Mouse (Mus musculus) left cerebral cortex, postnatal 14 days (tissue): ENCODE data around the gene Lrr1. TPM values are rescaled to one million over a fixed set of nuclear protein-coding genes. Genes with fewer than 3 reads are reported as not detected.

Source experiments
- DNase-seq, 2 experiments: peaks; one replicate each; pipeline ENCODE4 v3.0.0; 2021 to 2022; ENCODE audit warnings: low spot score in 2 of 2, mixed read lengths in 1 of 2
- intact Hi-C: fragments of 180-260 bp; cut with DNase I; formaldehyde crosslinking; loops from one replicate; pipeline ENCODE4 v1.15.1; 2025
- microRNA-seq, 2 experiments: library from miRNA; unstranded; fragments of <30 nt; microRNA quantifications; one replicate each; pipeline ENCODE4 v1.2.0; 2022
- total RNA-seq, 2 experiments: library from RNA; stranded (reverse); gene quantifications; 2 replicates each; pipeline ENCODE4 v1.2.3; 2021

Gene Lrr1
- total RNA-seq, 2 experiments from 2014 or later, result 0.44 TPM; not detected in 1

DNA sequence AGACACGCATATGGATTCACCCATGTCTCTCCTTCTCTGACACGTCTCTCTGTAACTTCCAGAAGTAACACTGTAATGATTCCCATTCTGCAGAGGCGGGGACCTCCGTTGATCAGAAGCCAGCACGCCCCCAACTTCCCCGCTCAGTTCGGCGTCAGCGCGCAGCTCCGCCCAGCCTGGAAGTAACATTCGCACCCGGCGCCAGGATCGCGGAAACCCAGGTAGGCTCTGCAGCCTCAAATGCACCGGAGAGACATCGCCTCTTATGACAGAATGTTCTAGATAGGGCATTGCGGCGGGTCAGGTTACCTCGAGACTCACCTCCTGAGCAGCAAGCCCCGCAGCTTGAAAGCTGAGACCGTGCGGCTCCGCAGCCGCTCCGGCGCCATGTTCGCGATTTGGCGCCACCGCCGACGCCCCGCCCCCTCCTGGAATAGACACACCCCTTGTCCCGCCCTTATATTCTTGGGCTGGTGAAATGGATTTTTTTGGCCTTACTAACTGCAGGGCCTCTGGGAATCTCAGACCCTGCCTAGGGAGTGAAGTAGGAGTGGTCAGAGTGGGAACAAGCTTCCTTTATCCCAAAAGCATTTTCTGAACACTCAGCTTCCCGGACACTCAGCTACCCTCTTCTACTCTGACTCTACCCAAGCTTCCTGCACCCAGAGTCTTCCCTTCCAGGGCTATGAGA lies 59.3 kb downstream of the Lrr1 start, which contains the start of gene Pole2:
TSS of gene Pole2 (minus strand) at position 420 of the 691 bp plus-strand sequence.
- DNase-seq, result peak; percentile 73 to 84
- intact Hi-C loops, result no loop called here

Small RNA genes within 50 kb of the gene (microRNA-seq; reads per million reads assigned to microRNA genes)
- gene Gm47287 (0 reads per million in 2 experiments), gene Gm47295 (1.3 to 4.0 reads per million in 2 experiments)

Other genes starting within 250 kb of the Lrr1 start
- gene Rps29, start 9.6 kb upstream of the Lrr1 start, total RNA-seq, result 1,000 to 10,000 TPM in 1 of 2 experiments, 100 to 1,000 TPM in 1; 970 to 1,045 TPM
- 100 to 1,000 TPM; 172 to 191 TPM for gene Rpl36al, start 15.3 kb downstream of the Lrr1 start, total RNA-seq
- gene Mgat2, start 15.3 kb downstream of the Lrr1 start, total RNA-seq, result 10 to 100 TPM; 30.7 to 34.9 TPM
- 1 to 10 TPM; 4.9 to 5.6 TPM for gene Gm49383, start 28.3 kb downstream of the Lrr1 start, total RNA-seq
- 1 to 10 TPM; 1.8 to 2.0 TPM for gene Dnaaf2, start 29.6 kb downstream of the Lrr1 start, total RNA-seq
- 1 to 10 TPM; 2.4 to 3.2 TPM for gene Gm49384, start 35.5 kb downstream of the Lrr1 start, total RNA-seq
- under 1 TPM; 0.75 to 0.76 TPM for gene Pole2, start 59.4 kb downstream of the Lrr1 start, total RNA-seq
- gene Klhdc1, start 72.4 kb downstream of the Lrr1 start, total RNA-seq, result 10 to 100 TPM; 17.4 to 21.1 TPM
- gene Klhdc2, start 127.9 kb downstream of the Lrr1 start, total RNA-seq, result 100 to 1,000 TPM; 132 to 136 TPM
- gene Nemf, start 188.4 kb downstream of the Lrr1 start, total RNA-seq, result 10 to 100 TPM; 37.9 to 39.9 TPM
- gene Arf6, start 203.3 kb downstream of the Lrr1 start, total RNA-seq, result 10 to 100 TPM; 55.5 to 57.9 TPM
- gene Gm9887, start 203.6 kb downstream of the Lrr1 start, total RNA-seq, result 1 to 10 TPM; 1.0 to 2.7 TPM